Mouse (Mus musculus): ENCODE measurements around the gene Nxt1. TPM values are rescaled to one million over a fixed set of nuclear protein-coding genes. Genes with fewer than 3 reads are reported as not detected.

Gene Nxt1
- total RNA-seq, 2 experiments from 2014 or later, result 20.0 to 22.6 TPM

DNA sequence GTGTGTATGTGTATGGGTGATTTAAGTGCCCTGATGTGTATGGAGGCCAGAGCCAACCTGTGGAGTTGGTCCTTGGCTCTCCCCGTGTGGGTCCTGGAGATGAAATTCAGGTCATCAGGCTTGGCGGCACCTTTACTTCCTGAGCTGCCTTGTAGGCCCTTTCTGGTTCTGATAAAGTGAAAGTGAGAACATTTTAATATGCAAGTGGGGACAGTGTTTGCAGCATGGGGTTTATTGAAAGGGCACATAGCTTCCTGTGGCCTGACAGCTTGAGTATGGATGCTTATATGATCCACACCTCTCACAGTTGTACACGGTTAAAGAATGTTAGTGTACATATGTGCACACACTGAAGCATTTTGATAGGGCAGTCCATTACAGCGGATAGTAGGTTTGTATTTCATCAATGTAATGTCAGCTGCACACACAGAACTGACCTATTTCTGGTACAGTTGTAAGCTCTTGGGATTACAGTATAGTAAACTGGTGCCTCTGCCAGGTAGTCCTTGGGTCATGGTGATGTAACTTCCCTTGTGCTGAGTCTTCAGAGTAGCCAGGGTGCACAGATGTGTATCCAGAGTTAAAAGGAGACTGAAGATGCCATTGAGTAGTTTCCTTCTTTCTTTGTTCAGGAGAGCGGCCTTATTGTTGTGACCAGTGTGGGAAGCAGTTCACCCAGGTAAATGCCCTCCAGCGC is 17.2 kb downstream of the Nxt1 start:
- peak; percentile 41 for DNase-seq

DNA sequence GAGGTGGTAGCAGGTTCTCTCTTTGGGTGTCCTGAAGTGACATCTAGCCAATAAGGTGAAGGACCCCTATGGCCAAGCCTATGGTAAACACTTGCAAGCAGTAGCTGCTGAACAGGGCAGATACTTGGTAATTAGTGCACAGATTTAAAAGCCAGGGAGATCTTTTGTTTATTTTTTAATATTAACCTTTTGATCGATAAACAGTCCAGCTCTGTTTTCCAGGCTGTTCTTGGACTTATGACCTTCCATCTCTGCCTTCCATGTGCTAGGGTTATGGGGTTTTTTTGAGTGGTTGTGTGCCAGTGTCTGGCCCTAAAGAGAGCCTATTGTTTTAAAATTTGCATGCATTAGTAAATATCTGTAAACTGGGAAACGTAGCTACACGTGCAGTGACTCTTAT is 17.9 kb downstream of the Nxt1 start:
- no peak for DNase-seq

DNA sequence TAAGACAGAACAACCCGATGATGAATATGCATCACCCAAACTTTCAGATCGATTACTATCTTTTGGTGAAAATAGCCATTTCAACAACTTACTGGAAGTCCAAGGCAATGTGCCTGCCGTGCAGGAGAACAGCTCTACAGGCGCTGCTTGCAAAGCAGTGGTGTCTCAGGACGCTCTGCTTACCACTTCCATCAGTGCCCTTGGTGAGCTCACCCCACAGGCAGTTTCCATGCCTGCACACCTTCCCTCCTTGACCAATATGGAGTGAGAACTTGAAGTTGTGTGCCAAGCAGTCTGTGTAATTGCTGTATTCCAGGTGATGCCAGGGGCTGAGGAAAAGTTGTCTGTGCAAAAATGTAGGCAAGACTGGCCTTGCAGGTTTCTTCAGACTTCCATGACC is 18.4 kb downstream of the Nxt1 start:
- no peak for DNase-seq

DNA sequence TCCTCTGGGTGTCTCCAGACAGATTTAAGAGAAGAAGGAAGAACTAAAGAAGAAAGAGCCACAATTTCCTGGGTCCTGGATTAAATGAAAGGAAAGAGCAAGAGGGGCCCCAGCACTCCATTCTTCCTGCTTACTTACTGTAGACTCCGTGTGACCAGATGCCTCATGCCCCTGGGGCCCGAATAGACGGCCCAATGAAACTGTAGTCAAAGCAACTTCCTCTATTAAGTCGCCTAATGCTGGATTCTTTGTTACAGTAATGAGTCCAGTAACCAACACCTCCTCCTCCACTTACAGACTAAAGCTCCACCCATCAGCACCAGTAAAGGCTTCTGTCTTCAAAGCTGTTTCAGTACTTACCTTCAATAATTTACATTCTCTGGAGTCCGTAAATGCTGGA is 26.2 kb downstream of the Nxt1 start:
- no peak for DNase-seq

DNA sequence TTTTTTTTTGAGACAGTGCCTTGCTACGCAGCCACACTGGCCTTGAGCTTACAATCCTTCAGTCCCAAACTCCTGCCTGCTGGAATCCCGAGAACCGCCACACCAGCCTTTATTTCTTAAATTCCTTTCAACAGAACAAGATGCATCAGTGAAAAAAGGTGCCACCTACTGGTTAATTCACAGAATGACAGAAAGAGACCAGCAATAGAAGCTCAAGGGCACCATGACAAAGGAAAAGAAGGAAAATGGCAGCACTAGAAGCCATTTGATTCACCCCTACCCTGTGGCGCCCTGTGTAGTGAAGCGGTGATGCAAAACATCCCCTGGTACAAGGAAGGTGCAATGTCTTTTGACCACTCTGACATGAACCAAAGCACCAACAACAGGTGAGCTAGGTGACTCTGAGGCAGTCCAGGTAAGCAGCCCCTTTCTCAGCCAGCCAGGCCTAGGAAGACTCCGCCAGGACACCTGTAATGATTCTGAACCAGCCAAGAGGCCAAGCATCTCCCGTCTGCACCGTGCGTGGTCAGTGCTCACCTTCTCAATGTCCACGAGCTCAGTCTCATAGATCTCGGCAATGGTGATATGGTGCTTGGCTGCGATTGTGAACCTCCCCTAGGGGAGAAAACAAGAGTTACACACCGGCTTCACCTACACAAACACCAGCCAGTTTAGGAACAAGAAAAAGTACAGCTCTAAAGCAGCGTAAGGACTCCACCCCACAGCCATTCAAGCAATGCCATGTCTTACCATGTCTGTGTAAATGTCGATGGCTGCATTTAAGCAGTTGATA is 34.2 kb downstream of the Nxt1 start:
- no peak for DNase-seq

DNA sequence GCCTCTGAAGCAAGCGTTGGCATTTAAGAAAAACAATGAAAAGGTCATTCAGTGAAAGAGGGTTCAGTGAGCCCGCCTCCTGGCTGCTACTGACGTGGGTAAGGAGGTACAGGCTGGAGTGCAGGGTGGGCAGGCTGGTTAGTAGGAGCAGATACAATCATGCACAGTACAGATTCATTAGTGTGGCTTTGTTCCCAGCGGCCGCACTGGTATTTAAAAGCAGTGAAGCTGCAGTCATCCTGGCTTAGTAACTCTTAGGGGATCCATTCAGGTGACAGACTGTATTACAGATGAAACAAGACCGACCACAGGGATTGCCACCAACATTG is 34.8 kb downstream of the Nxt1 start:
- no peak for DNase-seq

DNA sequence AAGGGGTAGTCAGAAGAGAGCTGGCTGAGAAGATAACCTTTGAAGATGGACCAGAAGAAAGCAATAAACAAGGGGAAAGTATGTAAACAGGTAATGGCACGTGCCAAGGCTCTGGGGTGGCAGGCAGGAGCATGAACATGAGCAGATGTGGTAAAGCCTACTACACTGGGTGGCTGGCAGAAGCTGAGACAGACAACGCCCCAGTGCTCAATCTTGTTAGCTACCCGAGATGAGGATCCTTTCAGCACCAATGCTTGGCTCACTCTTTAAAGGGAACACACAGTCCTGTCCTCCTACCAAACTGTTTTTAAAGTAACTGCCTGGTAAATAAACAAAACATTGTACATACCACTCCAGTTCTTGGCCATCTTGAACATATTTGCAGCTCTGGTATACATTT is 39.9 kb downstream of the Nxt1 start:
- no peak for DNase-seq

DNA sequence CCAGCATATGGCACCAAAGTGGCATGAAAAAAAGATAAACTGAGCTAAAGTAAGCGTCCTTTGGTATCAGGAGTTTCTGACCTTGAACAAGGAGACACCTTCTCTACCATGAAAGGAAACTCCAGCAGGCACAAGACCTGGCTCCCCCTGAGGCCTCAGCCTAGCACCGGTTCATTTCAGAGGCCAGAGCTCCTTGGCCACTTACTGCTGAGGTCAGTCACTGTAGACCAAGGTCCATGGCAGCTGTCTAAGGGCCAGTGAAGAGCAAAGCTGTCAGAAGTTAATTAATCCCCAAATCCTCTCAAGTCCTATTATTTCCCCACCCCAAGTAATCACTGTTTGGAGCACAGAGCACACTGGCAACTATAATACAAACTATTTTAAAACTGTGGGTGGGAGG is 44.7 kb downstream of the Nxt1 start:
- no peak for DNase-seq

DNA sequence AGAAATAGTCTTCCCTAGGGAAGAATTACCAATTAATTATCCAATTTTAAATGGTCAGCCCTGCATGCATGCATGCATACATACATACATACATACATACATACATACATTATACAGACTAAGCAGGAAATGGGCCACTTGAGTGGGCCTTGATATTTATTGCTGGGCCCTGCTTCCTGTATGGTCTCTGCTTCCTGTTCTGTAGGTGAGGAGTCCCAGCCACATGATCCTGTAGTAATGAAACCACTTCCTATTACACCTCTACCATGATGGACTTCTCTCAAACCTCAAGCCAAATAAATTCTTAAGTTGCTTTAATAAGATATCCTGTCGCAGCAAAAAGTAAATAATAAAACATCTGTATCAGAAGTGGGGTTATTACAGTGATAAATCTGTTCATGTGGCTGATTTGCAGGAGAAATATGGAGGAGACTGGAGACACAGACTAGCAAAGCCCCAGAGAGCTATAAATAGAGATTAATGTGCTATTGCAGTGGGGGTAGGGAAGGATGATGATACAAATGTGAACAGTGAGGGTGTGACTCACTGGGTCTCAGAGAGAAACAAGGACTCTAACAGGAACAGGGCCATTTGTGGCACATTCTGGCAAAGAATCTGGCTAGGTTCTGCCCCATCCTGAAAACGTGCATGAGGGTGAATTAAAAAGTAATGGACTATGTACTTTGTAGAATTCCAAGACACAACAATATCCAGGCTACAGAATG is 47.0 kb downstream of the Nxt1 start:
- peak; percentile 16 for DNase-seq

Other genes with a start within 250 kb of the Nxt1 start
- gene Cd93, start 229.0 kb upstream of the Nxt1 start, total RNA-seq (2021), result 10 to 100 TPM; 70.6 to 91.4 TPM
- 10 to 100 TPM; 28.1 to 31.7 TPM for gene Gzf1, start 8.4 kb downstream of the Nxt1 start, total RNA-seq (2021)
- gene Napb, start 59.9 kb downstream of the Nxt1 start, total RNA-seq (2021), result 10 to 100 TPM in 1 of 2 experiments, 1 to 10 TPM in 1; 5.5 to 10.4 TPM
- gene Cstl1, start 77.8 kb downstream of the Nxt1 start, total RNA-seq (2021), result not detected
- gene Cst11, start 98.9 kb downstream of the Nxt1 start, total RNA-seq (2021), result not detected
- gene 8030411F24Rik, start 109.4 kb downstream of the Nxt1 start, total RNA-seq (2021), result not detected
- not detected for gene Cst12, start 116.8 kb downstream of the Nxt1 start, total RNA-seq (2021)
- 10 to 100 TPM; 60.9 to 87.0 TPM for gene Cst8, start 126.2 kb downstream of the Nxt1 start, total RNA-seq (2021)
- not detected for gene Cst13, start 147.5 kb downstream of the Nxt1 start, total RNA-seq (2021)
- not detected for gene Cst9, start 162.5 kb downstream of the Nxt1 start, total RNA-seq (2021)
- 1 to 10 TPM; 1.4 to 1.7 TPM for gene 9230104L09Rik, start 192.4 kb downstream of the Nxt1 start, total RNA-seq (2021)
- gene Cst3, start 203.1 kb downstream of the Nxt1 start, total RNA-seq (2021), result 100 to 1,000 TPM; 839 to 876 TPM

All from adrenal gland, postnatal 10 days (tissue).